Mouse (Mus musculus): ENCODE measurements around the gene Gm13287.
"Not testable (repeated sequence)": the region's sequence is repeated elsewhere in the genome, so short reads cannot be mapped to it uniquely, and the experiment has no call there.

Gene Gm13287

DNA sequence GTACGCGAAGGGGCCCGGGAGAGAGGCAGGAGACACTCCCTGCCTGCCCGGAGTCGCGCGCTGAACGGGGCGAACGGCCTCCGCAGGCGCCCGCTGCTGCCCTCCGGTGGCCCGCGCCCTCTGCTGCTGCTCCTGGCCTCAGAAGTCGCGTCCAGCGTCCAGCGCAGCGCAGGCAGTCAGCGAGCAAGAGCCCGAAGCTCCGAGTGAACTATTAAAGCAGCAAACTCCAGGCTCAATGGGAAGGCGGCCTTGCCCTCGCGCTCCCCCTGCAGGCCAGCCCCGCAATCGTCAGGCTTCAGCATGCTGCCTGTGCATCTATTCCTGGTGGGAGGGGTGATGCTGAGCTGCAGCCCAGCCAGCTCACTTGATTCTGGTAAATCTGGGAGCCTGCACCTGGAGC lies at the start of gene Gm13287:
Gm13287 (plus strand) TSS at position 301 of the 400 bp plus-strand sequence.
- DNase-seq (ENCODE audit: low spot score), result not testable (repeated sequence)

DNA sequence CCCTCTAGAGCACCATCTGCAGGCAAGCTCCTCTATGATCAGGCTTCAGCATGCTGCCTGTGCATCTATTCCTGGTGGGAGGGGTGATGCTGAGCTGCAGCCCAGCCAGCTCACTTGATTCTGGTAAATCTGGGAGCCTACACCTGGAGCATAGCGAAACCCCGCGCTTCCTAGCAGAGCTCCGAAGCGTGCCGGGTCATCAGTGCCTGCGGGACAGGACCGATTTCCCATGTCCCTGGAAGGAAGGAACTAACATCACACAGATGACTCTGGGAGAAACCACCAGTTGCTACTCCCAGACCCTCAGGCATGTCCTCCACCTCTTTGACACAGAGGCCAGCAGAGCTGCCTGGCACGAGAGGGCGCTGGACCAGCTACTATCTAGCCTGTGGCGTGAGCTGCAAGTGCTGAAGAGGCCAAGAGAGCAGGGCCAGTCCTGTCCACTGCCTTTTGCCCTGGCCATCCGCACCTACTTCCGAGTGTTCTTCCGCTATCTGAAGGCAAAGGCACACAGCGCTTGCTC lies 48.2 kb upstream of the Gm13287 start, which contains the start of gene Gm13271:
Gm13271 (plus strand) TSS at position 51 of the 523 bp plus-strand sequence.
- peak; percentile 73 for DNase-seq (ENCODE audit: low spot score)

DNA sequence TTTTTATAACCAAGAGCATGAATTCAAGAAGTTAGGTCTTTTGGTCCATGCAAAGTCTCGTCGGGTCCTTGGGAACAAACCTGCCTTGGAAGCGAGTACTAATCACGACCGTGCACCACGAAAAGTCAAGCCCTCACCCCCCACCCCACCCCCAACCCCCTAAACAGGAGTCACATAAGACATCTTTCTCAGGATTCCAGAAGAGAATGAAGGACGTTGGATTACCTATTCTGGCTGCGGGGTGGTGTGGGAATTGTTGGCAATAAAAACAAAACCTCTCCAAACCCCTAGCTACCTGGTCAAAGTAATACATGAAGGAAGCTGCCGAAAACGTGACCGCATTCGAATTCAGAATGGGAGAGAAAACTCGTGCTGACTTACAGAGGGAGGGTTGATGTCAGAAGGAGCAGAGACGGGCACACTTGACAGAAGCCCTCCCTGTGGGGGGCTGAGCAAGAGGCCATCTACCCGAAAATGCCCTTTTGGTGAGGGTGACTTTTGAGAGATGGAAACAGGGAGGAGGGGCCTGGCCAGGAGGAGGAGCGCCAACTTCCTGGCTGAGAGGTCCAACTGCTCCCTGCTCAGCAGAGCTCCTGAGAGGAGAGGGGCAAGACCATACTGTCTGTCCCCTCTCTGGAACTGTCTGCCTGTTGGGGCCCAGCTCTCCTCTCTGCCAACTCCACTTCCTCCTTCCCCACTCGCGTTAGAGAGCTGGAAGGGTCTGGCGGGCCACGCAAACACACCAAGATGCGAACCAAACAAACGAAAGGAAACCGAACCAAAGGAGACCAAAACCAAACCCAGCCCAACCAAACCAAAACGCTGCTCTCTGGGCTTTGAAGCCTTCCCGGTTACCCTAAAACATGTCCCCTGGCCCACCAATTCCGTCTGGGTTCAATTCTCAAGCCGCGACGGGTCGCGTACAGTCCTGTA lies 46.2 kb upstream of the Gm13287 start:
- not testable (repeated sequence) for DNase-seq (ENCODE audit: low spot score)

DNA sequence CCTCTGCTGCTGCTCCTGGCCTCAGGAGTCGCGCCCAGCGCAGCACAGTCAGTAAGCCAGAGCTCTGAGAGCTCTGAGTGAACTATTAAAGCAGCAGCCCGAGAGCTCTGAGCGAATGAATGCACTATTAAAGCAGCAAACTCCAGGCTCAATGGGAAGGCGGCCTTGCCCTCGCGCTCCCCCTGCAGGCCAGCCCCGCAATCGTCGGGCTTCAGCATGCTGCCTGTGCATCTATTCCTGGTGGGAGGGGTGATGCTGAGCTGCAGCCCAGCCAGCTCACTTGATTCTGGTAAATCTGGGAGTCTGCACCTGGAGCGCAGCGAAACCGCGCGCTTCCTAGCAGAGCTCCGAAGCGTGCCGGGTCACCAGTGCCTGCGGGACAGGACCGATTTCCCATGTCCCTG lies 45.4 kb upstream of the Gm13287 start:
- DNase-seq (ENCODE audit: low spot score), result peak; percentile 87

DNA sequence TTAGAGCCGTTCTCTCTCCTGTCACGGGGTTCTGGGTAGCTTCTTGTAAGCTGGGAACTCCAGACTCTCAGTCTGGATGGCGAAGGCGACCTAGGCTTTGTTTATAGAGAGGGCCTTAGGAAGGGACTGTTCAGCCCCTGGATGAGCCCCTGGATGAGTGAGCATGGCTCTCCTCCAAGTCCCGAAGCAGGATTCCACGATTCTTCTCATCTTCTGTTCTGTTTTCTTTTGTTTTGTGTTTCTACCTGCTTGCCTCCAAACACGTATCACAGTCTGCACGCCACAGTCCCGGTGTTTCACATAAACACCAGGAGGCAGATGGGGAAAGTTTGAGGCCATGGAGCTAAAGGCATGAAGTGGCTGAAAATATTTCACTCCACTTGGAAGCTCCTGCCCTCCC lies 44.3 kb upstream of the Gm13287 start:
- not testable (repeated sequence) for DNase-seq (ENCODE audit: low spot score)

DNA sequence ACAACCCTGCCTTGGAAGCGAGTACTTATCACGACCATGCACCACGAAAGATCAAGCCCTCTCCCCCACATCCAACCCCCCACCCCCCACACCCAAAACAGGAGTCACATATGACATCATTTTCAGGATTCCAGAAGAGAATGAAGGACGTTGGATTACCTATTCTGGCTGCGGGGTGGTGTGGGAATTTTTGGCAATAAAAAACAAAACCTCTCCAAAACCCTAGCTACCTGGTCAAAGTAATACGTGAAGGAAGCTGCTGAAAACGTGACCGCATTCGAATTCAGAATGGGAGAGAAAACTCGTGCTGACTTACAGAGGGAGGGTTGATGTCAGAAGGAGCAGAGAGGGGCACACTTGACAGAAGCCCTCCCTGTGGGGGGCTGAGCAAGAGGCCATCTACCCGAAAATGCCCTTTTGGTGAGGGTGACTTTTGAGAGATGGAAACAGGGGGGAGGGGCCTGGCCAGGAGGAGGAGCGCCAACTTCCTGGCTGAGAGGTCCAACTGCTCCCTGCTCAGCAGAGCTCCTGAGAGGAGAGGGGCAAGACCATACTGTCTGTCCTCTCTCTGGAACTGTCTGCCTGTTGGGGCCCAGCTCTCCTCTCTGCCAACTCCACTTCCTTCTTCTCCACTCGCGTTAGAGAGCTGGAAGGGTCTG lies 43.3 kb upstream of the Gm13287 start, which contains the start of gene Gm13283:
Gm13283 (plus strand) TSS at position 510 of the 659 bp plus-strand sequence.
- peak; percentile 34 for DNase-seq (ENCODE audit: low spot score)

DNA sequence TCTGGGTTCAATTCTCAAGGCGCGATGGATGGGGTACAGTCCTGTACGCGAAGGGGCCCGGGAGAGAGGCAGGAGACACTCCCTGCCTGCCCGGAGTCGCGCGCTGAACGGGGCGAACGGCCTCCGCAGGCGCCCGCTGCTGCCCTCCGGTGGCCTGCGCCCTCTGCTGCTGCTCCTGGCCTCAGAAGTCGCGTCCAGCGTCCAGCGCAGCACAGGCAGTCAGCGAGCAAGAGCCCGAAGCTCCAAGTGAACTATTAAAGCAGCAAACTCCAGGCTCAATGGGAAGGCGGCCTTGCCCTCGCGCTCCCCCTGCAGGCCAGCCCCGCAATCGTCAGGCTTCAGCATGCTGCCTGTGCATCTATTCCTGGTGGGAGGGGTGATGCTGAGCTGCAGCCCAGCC lies 42.6 kb upstream of the Gm13287 start:
- peak; percentile 42 for DNase-seq (ENCODE audit: low spot score)

DNA sequence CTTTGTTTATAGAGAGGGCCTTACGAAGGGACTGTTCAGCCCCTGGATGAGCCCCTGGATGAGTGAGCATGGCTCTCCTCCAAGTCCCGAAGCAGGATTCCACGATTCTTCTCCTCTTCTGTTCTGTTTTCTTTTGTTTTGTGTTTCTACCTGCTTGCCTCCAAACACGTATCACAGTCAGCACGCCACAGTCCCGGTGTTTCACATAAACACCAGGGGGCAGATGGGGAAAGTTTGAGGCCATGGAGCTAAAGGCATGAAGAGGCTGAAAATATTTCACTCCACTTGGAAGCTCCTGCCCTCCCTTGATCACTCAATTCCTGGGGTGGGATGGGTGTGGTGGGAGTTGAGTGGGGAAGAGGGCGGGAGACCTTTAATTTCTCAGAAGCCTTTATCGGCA lies 41.3 kb upstream of the Gm13287 start:
- peak; percentile 65 for DNase-seq (ENCODE audit: low spot score)

DNA sequence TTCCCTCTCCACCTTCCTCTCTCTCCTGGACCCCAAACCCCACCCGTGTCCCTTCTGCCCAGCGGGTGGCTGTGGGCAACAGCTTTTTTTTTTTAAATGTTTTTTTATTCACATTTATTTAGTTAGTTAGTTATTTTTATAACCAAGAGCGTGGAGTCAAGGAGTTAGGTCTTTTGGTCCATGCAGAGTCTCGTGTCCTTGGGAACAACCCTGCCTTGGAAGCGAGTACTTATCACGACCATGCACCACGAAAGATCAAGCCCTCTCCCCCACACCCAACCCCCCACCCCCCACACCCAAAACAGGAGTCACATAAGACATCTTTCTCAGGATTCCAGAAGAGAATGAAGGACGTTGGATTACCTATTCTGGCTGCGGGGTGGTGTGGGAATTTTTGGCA lies 40.7 kb upstream of the Gm13287 start:
- DNase-seq (ENCODE audit: low spot score), result not testable (repeated sequence)

DNA sequence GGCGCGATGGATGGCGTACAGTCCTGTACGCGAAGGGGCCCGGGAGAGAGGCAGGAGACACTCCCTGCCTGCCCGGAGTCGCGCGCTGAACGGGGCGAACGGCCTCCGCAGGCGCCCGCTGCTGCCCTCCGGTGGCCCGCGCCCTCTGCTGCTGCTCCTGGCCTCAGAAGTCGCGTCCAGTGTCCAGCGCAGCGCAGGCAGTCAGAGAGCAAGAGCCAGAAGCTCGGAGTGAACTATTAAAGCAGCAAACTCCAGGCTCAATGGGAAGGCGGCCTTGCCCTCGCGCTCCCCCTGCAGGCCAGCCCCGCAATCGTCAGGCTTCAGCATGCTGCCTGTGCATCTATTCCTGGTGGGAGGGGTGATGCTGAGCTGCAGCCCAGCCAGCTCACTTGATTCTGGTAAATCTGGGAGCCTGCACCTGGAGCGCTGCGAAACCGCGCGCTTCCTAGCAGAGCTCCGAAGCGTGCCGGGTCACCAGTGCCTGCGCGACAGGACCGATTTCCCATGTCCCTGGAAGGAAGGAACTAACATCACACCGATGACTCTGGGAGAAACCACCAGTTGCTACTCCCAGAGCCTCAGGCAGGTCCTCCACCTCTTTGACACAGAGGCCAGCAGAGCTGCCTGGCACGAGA lies 39.6 kb upstream of the Gm13287 start:
- DNase-seq (ENCODE audit: low spot score), result not testable (repeated sequence)

DNA sequence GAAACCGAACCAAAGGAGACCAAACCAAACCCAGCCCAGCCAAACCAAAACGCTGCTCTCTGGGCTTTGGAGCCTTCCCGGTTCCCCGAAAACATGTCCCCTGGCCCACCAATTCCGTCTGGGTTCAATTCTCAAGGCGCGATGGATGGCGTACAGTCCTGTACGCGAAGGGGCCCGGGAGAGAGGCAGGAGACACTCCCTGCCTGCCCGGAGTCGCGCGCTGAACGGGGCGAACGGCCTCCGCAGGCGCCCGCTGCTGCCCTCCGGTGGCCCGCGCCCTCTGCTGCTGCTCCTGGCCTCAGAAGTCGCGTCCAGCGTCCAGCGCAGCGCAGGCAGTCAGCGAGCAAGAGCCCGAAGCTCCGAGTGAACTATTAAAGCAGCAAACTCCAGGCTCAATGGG lies 29.5 kb upstream of the Gm13287 start, which contains the start of gene Gm13290:
Gm13290 (plus strand) TSS at position 301 of the 400 bp plus-strand sequence.
- not testable (repeated sequence) for DNase-seq (ENCODE audit: low spot score)

DNA sequence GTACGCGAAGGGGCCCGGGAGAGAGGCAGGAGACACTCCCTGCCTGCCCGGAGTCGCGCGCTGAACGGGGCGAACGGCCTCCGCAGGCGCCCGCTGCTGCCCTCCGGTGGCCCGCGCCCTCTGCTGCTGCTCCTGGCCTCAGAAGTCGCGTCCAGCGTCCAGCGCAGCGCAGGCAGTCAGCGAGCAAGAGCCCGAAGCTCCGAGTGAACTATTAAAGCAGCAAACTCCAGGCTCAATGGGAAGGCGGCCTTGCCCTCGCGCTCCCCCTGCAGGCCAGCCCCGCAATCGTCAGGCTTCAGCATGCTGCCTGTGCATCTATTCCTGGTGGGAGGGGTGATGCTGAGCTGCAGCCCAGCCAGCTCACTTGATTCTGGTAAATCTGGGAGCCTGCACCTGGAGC lies 26.4 kb upstream of the Gm13287 start, which contains the start of gene Gm13289:
Gm13289 (plus strand) TSS at position 301 of the 400 bp plus-strand sequence.
- DNase-seq (ENCODE audit: low spot score), result not testable (repeated sequence)

DNA sequence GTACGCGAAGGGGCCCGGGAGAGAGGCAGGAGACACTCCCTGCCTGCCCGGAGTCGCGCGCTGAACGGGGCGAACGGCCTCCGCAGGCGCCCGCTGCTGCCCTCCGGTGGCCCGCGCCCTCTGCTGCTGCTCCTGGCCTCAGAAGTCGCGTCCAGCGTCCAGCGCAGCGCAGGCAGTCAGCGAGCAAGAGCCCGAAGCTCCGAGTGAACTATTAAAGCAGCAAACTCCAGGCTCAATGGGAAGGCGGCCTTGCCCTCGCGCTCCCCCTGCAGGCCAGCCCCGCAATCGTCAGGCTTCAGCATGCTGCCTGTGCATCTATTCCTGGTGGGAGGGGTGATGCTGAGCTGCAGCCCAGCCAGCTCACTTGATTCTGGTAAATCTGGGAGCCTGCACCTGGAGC lies 23.5 kb upstream of the Gm13287 start, which contains the start of gene Gm13272:
Gm13272 (plus strand) TSS at position 301 of the 400 bp plus-strand sequence.
- DNase-seq (ENCODE audit: low spot score), result not testable (repeated sequence)

DNA sequence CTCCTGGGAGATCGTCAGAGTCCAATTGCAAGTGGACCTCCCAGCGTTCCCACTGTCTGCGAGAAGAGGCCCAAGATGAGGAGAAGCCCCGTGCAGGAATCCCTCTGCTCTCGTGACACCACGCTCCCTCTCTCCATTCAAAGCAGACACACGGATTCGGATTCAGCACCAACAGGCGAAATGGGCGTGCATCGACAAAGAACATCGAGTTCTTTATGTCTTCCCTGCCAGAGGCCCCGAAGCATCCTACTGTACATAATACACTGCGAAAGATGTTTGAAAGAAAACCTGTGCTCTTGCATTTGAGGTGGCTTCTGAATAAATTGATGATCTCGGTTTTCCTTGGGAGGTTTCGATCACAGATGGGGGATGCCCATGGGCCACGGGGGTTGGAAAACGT lies 22.7 kb upstream of the Gm13287 start:
- not testable (repeated sequence) for DNase-seq (ENCODE audit: low spot score)

DNA sequence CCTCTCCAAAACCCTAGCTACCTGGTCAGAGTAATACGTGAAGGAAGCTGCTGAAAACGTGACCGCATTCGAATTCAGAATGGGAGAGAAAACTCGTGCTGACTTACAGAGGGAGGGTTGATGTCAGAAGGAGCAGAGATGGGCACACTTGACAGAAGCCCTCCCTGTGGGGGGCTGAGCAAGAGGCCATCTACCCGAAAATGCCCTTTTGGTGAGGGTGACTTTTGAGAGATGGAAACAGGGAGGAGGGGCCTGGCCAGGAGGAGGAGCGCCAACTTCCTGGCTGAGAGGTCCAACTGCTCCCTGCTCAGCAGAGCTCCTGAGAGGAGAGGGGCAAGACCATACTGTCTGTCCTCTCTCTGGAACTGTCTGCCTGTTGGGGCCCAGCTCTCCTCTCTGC lies 21.2 kb upstream of the Gm13287 start, which contains the start of gene Ifnz:
Ifnz (plus strand) TSS at position 301 of the 400 bp plus-strand sequence.
- not testable (repeated sequence) for DNase-seq (ENCODE audit: low spot score)

DNA sequence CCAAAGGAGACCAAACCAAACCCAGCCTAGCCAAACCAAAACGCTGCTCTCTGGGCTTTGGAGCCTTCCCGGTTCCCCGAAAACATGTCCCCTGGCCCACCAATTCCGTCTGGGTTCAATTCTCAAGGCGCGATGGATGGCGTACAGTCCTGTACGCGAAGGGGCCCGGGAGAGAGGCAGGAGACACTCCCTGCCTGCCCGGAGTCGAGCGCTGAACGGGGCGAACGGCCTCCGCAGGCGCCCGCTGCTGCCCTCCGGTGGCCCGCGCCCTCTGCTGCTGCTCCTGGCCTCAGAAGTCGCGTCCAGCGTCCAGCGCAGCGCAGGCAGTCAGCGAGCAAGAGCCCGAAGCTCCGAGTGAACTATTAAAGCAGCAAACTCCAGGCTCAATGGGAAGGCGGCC lies 20.7 kb upstream of the Gm13287 start:
- not testable (repeated sequence) for DNase-seq (ENCODE audit: low spot score)

DNA sequence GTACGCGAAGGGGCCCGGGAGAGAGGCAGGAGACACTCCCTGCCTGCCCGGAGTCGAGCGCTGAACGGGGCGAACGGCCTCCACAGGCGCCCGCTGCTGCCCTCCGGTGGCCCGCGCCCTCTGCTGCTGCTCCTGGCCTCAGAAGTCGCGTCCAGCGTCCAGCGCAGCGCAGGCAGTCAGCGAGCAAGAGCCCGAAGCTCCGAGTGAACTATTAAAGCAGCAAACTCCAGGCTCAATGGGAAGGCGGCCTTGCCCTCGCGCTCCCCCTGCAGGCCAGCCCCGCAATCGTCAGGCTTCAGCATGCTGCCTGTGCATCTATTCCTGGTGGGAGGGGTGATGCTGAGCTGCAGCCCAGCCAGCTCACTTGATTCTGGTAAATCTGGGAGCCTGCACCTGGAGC lies 17.6 kb upstream of the Gm13287 start, which contains the start of gene Gm13276:
Gm13276 (plus strand) TSS at position 301 of the 400 bp plus-strand sequence.
- not testable (repeated sequence) for DNase-seq (ENCODE audit: low spot score)

DNA sequence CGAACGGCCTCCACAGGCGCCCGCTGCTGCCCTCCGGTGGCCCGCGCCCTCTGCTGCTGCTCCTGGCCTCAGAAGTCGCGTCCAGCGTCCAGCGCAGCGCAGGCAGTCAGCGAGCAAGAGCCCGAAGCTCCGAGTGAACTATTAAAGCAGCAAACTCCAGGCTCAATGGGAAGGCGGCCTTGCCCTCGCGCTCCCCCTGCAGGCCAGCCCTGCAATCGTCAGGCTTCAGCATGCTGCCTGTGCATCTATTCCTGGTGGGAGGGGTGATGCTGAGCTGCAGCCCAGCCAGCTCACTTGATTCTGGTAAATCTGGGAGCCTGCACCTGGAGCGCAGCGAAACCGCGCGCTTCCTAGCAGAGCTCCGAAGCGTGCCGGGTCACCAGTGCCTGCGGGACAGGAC lies 14.7 kb upstream of the Gm13287 start, which contains the start of gene Gm13277:
Gm13277 (plus strand) TSS at position 231 of the 400 bp plus-strand sequence.
- DNase-seq (ENCODE audit: low spot score), result peak; percentile 42

DNA sequence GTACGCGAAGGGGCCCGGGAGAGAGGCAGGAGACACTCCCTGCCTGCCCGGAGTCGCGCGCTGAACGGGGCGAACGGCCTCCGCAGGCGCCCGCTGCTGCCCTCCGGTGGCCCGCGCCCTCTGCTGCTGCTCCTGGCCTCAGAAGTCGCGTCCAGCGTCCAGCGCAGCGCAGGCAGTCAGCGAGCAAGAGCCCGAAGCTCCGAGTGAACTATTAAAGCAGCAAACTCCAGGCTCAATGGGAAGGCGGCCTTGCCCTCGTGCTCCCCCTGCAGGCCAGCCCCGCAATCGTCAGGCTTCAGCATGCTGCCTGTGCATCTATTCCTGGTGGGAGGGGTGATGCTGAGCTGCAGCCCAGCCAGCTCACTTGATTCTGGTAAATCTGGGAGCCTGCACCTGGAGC lies 11.8 kb upstream of the Gm13287 start, which contains the start of gene Gm13278:
Gm13278 (plus strand) TSS at position 301 of the 400 bp plus-strand sequence.
- DNase-seq (ENCODE audit: low spot score), result not testable (repeated sequence)

DNA sequence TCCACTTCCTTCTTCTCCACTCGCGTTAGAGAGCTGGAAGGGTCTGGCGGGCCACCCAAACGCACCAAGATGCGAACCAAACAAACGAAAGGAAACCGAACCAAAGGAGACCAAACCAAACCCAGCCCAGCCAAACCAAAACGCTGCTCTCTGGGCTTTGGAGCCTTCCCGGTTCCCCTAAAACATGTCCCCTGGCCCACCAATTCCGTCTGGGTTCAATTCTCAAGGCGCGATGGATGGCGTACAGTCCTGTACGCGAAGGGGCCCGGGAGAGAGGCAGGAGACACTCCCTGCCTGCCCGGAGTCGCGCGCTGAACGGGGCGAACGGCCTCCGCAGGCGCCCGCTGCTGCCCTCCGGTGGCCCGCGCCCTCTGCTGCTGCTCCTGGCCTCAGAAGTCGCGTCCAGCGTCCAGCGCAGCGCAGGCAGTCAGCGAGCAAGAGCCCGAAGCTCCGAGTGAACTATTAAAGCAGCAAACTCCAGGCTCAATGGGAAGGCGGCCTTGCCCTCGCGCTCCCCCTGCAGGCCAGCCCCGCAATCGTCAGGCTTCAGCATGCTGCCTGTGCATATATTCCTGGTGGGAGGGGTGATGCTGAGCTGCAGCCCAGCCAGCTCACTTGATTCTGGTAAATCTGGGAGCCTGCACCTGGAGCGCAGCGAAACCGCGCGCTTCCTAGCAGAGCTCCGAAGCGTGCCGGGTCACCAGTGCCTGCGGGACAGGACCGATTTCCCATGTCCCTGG lies 8.9 kb upstream of the Gm13287 start, which contains the start of gene Gm13275:
Gm13275 (plus strand) TSS at position 552 of the 740 bp plus-strand sequence.
- peak; percentile 73 for DNase-seq (ENCODE audit: low spot score)
